Comparison of ENCODE assay signal across 9 mouse cellular contexts in the genomic region with DNA sequence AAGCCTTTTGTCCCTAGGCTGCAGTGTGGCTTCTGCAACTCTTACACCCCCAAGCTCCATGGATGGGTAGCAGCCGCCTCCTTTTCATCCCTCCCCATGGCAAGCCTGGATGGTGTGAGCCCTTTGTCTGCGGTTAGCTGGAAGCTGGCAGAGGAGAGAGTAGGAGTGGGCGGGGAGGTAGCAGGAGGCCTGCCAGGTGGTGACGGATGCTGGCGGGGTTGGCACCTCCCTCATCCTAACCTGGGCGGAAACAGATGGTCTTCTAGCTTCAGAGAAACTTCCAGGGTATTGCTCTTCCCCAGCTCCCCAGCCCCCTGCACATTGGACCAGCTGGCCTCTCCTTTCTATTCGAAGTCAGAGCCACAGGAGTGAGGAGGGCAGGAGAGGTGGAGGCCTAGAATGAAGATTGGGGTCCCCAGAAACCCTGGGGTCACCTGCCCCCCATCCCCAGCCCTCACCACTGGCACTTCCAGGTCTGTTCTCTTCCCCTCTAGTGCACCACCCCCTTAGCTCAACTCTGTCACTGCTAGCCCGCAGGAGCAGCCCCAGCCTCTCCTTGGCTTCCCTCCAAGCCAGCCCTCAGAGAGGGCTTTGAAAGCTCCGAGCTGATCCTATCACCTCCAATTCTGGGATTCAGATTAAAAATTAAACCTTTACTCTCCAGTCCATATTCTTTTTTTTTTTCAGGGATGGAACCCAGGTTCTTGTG. TPM values are rescaled to one million over a fixed set of nuclear protein-coding genes. Genes with fewer than 3 reads are reported as not detected.
DNase-seq lines count a peak whose midpoint lies in the region; ATAC-seq and TF ChIP-seq lines count a peak whose summit lies in the region.
"Had no signal": no experiment of that assay in that cellular context is flagged by ENCODE, and none has a peak within 500 bp of the region (broad histone marks: within the 10 kb centered on the region; RNA-seq: fewer than 3 reads in every experiment).

No protein-coding gene starts in this region.

- 30% methylated on average over 9 of the region's 9 CpGs for WGBS in stomach, postnatal 0 days

- H3K27ac ChIP-seq in stomach, postnatal 0 days (replicated peaks), result no peak overlapping the region

- no peak for TF ChIP-seq EP300 in stomach, postnatal 0 days (optimal IDR thresholded peaks at IDR 0.05)

- H3K4me3 ChIP-seq in stomach, postnatal 0 days (ENCODE audit: low read depth, low read length), result no peak overlapping the region

- DNase-seq in left cerebral cortex, adult 18-20 months (ENCODE audit: low spot score in 2 of 2), result peak; percentile 63 to 69
- DNase-seq in left cerebral cortex, adult 11 months (ENCODE audit: low spot score), result no peak
- DNase-seq in cerebellum, adult 18-20 months, result peak; percentile 95 to 96
- peak; percentile 59 to 72 for DNase-seq in frontal cortex, postnatal 36 days (ENCODE audit: low spot score in 2 of 2)
- DNase-seq in stomach, postnatal 0 days (ENCODE audit: low spot score), result no peak
- no peak for DNase-seq in heart, postnatal 4 days
- DNase-seq in urinary bladder, adult 2 months (ENCODE audit: low spot score), result no peak
- DNase-seq in lung, postnatal 25 days (ENCODE audit: low spot score), result no peak
- DNase-seq: lung, postnatal 14 days had no signal

- H3K4me2 ChIP-seq in stomach, postnatal 0 days (replicated peaks; ENCODE audit: low read depth), result no peak overlapping the region

- no peaks in the 10 kb centered on the region for H3K36me3 ChIP-seq in stomach, postnatal 0 days (ENCODE audit: control insufficient read depth, insufficient read depth, low read length)

- no peak overlapping the region for H3K9ac ChIP-seq in stomach, postnatal 0 days (ENCODE audit: low read length)

- no peaks in the 10 kb centered on the region for H3K27me3 ChIP-seq in stomach, postnatal 0 days (ENCODE audit: control insufficient read depth, insufficient read depth, low read length)

- H3K9me3 ChIP-seq in stomach, postnatal 0 days (ENCODE audit: control insufficient read depth, low read length), result no peaks in the 10 kb centered on the region

- TF ChIP-seq CTCF in stomach, postnatal 0 days (IDR thresholded peaks at IDR 0.05; ENCODE audit: low read depth), result no peak

- H3K4me1 ChIP-seq in stomach, postnatal 0 days (replicated peaks; ENCODE audit: control insufficient read depth, insufficient read depth), result no peaks in the 10 kb centered on the region

- 0 out of 2 replicates have a peak, but pooled peaks have one; percentile 28 for ATAC-seq in stomach, postnatal 0 days (ENCODE audit: low FRiP score, low TSS enrichment)

RNA-seq across cellular contexts. Expression of gene Ccm2l, which starts 16.3 kb away (rescaled TPM):
- total RNA-seq in left cerebral cortex, adult 18-20 months (2021), result 1 to 10 TPM; 4.5 to 4.6 TPM
- polyA plus RNA-seq in stomach, postnatal 0 days (2015; fragmentation: Nextera tagmentation; extraction: Ambion mirVana), result 1.1 and 1.2 TPM in 2 replicates
- total RNA-seq in heart, postnatal 4 days (2021), result 10 to 100 TPM; 24.1 to 25.3 TPM
- 12.4 and 15.5 TPM in 2 replicates for polyA plus RNA-seq in urinary bladder, adult 2 months (2012; rRNA removed)

RNA-seq across cellular contexts. Expression of gene Xkr7, which starts 17.8 kb away (rescaled TPM):
- total RNA-seq in left cerebral cortex, adult 18-20 months (2021), result 1 to 10 TPM; 5.6 to 6.9 TPM
- 0.04 TPM in 1 of 2 replicates, not detected in the other for polyA plus RNA-seq in stomach, postnatal 0 days (2015; fragmentation: Nextera tagmentation; extraction: Ambion mirVana)
- not detected for total RNA-seq in heart, postnatal 4 days (2021)
- 0.03 and 0.04 TPM in 2 replicates for polyA plus RNA-seq in urinary bladder, adult 2 months (2012; rRNA removed)

RNA-seq across cellular contexts. Expression of gene Pdrg1, which starts 34.2 kb away (rescaled TPM):
- 10 to 100 TPM; 50.6 to 63.4 TPM for total RNA-seq in left cerebral cortex, adult 18-20 months (2021)
- 66.0 and 66.8 TPM in 2 replicates for polyA plus RNA-seq in stomach, postnatal 0 days (2015; fragmentation: Nextera tagmentation; extraction: Ambion mirVana)
- 10 to 100 TPM; 52.2 to 54.7 TPM for total RNA-seq in heart, postnatal 4 days (2021)
- polyA plus RNA-seq in urinary bladder, adult 2 months (2012; rRNA removed), result 96.1 and 115 TPM in 2 replicates

RNA-seq across cellular contexts. Expression of gene Hck, which starts 58.8 kb away (rescaled TPM):
- 1 to 10 TPM; 2.3 to 3.3 TPM for total RNA-seq in left cerebral cortex, adult 18-20 months (2021)
- polyA plus RNA-seq in stomach, postnatal 0 days (2015; fragmentation: Nextera tagmentation; extraction: Ambion mirVana), result 3.2 and 3.6 TPM in 2 replicates
- total RNA-seq in heart, postnatal 4 days (2021), result 1 to 10 TPM; 1.1 to 1.2 TPM
- polyA plus RNA-seq in urinary bladder, adult 2 months (2012; rRNA removed), result 4.0 and 4.3 TPM in 2 replicates

Comparison
In these comparisons a context has a peak if more than half of its experiments do, and no peak if none do; other contexts are left out.
1. DNase-seq: peak in left cerebral cortex, adult 18-20 months (2 of 2), cerebellum, adult 18-20 months (2 of 2) and frontal cortex, postnatal 36 days (2 of 2); none in left cerebral cortex, adult 11 months (single experiment), stomach, postnatal 0 days (single experiment), heart, postnatal 4 days (single experiment), urinary bladder, adult 2 months (single experiment) and lung, postnatal 25 days (single experiment).
2. RNA of gene Ccm2l, which starts 16.3 kb away (total RNA-seq): 24.1 to 25.3 TPM in heart, postnatal 4 days; 4.5 to 4.6 TPM in left cerebral cortex, adult 18-20 months; every median in the first group is over 4 times any median in the second.
3. RNA of gene Xkr7, which starts 17.8 kb away (total RNA-seq): 5.6 to 6.9 TPM in left cerebral cortex, adult 18-20 months; not detected in heart, postnatal 4 days; every median in the first group is over 4 times any median in the second.